Mouse (Mus musculus) hindbrain, embryonic 11.5 days (tissue): ENCODE measurements around the gene Ruvbl2. TPM values are rescaled to one million over a fixed set of nuclear protein-coding genes. Genes with fewer than 3 reads are reported as not detected.

Experiments used
- ATAC-seq: fragments of 200-750 bp; cut with Nextera tagmentation; 2 replicates; pipeline ENCODE4 v1.8.0; 2017; ENCODE audit warnings: mild to moderate bottlenecking, moderate TSS enrichment, moderate library complexity; ENCODE audit not compliant: low FRiP score
- DNase-seq: peaks from one replicate; pipeline ENCODE4 v3.0.0-alpha.2; 2015; ENCODE audit warnings: low spot score
- H3K27ac ChIP-seq: fragments of 300-500 bp; sonication (generic); 2 replicates; pipeline ENCODE4 v1.5.1; 2014; ENCODE audit warnings: mild to moderate bottlenecking, low read depth, low read length
- H3K27me3 ChIP-seq: fragments of 300-500 bp; sonication (generic); 2 replicates; pipeline ENCODE4 v1.6.1; 2014; ENCODE audit warnings: mild to moderate bottlenecking, low read length, moderate library complexity, mixed read lengths; ENCODE audit not compliant: control insufficient read depth, insufficient read depth
- H3K36me3 ChIP-seq: fragments of 300-500 bp; sonication (generic); 2 replicates; pipeline ENCODE4 v1.6.1; 2014; ENCODE audit warnings: mild to moderate bottlenecking, low read length, moderate library complexity, mixed read lengths; ENCODE audit not compliant: control insufficient read depth, insufficient read depth
- H3K4me1 ChIP-seq: fragments of 300-500 bp; sonication (generic); replicated peaks from 2 replicates; pipeline ENCODE4 v1.6.1; 2014; ENCODE audit warnings: low read length, mixed read lengths; ENCODE audit not compliant: control insufficient read depth, insufficient read depth
- H3K4me2 ChIP-seq: fragments of 300-500 bp; sonication (generic); replicated peaks from 2 replicates; pipeline ENCODE4 v1.6.1; 2014; ENCODE audit warnings: mild to moderate bottlenecking, low read depth, low read length
- H3K4me3 ChIP-seq: fragments of 300-500 bp; sonication (generic); 2 replicates; pipeline ENCODE4 v1.5.1; 2014; ENCODE audit warnings: low read depth, low read length
- H3K9ac ChIP-seq: fragments of 300-500 bp; sonication (generic); 2 replicates; pipeline ENCODE4 v1.6.1; 2014; ENCODE audit warnings: low read depth, low read length
- H3K9me3 ChIP-seq: fragments of 300-500 bp; sonication (generic); 2 replicates; pipeline ENCODE4 v1.6.1; 2016; ENCODE audit warnings: low read length; ENCODE audit not compliant: control insufficient read depth
- WGBS: fragments of 180-500 bp; shearing (Covaris S2); extraction: QIAGEN DNeasy Blood & Tissue Kit; methylation state at CpG from one replicate; pipeline ENCODE4 v1.1.7; 2014; 5-methylcytosine and 5-hydroxymethylcytosine counted together
- polyA plus RNA-seq: library from polyadenylated mRNA; unstranded; fragments of >200 nt; fragmentation: Nextera tagmentation; extraction: Ambion mirVana; gene quantifications from 2 replicates; pipeline ENCODE4 v1.2.1, GENCODE M21; 2014

Ruvbl2 gene
- polyA plus RNA-seq, 1 experiment from 2014 or later: 178 TPM

- Histone ChIP-seq H3K4me3 (no peak overlapping the region), H3K9me3 (no peaks in the 10 kb centered on the region), H3K27me3 (no peaks in the 10 kb centered on the region), H3K4me1 (no peaks in the 10 kb centered on the region), H3K4me2 (no peak overlapping the region), H3K36me3 (peaks cover 26% of the 10 kb centered on the region), H3K9ac (no peak overlapping the region), H3K27ac (no peak overlapping the region)
- ATAC-seq (no peak), DNase-seq (no peak)
- WGBS: 90% methylated on average over 8 of the region's 8 CpGs
These were observed 11.3 kb downstream of the Ruvbl2 start for GRCm38 (mm10) chr7:45426556-45426955.

GRCm38 (mm10) chr7:45421194-45421593 is 16.7 kb downstream of the Ruvbl2 start:
- no peak overlapping the region for H3K27ac ChIP-seq
- H3K4me3 ChIP-seq: no peak overlapping the region
- no peak for DNase-seq
- H3K27me3 ChIP-seq: peaks cover 38% of the 10 kb centered on the region
- no peaks in the 10 kb centered on the region for H3K9me3 ChIP-seq
- peaks cover 17% of the 10 kb centered on the region for H3K36me3 ChIP-seq
- ATAC-seq: no peak
- WGBS: 92% methylated on average over 14 of the region's 14 CpGs
- no peak overlapping the region for H3K4me2 ChIP-seq
- H3K9ac ChIP-seq: no peak overlapping the region
- H3K4me1 ChIP-seq: no peaks in the 10 kb centered on the region

- Histone ChIP-seq H3K4me1 (no peaks in the 10 kb centered on the region), H3K9ac (no peak within 1 kb of the TSS), H3K36me3 (peaks cover 17% of the 10 kb centered on the region), H3K4me3 (no peak within 1 kb of the TSS), H3K27ac (no peak within 1 kb of the TSS), H3K27me3 (peaks cover 44% of the 10 kb centered on the region), H3K4me2 (no peak within 1 kb of the TSS), H3K9me3 (no peaks in the 10 kb centered on the region)
- ATAC-seq (no peak), DNase-seq (no peak)
- 59% methylated on average over 6 of the region's 6 CpGs for WGBS
These were observed 17.3 kb downstream of the Ruvbl2 start, which contains the start of gene Lhb for GRCm38 (mm10) chr7:45420615-45420919. TSS of gene Lhb (plus strand) at chr7:45420820.

DNA sequence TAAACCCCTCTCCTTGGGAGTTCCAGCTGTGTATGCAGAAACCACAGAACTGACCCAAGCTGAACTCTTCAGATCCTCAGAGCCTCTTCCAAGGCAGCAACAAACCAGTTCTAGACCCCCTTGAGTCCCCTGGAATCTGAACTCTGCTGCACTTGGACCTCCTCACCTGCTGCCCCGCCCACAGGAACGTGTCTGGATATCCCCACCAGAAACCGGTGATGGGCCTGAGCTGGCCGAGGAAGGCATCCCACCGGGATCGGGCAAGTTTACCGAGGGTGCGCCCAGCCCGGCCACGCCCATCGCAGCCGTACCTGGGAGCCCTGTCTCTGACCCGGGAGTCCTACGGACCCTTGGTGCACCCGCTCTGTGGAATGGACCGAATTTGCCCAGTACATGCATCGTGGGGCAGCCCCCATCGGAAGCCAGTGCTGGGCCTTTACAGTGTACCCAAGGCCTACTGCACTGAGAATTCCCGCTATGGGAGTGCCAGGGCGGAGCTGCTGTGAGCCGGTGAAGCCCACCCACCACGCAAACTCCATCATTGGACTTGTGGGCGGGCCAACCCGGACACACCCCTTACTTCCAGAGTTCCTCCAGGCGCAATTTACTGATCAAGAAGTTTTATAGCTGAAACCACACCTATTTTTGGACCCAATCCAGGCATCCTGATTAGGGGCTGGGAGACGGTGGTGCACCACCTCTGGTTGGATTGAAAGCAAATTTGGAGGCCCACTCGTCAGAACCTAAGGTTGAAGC is 17.9 kb downstream of the Ruvbl2 start:
- no peak for ATAC-seq
- Histone ChIP-seq H3K4me1 (no peaks in the 10 kb centered on the region), H3K9me3 (no peaks in the 10 kb centered on the region), H3K27me3 (peaks cover 50% of the 10 kb centered on the region), H3K9ac (no peak overlapping the region), H3K36me3 (peaks cover 17% of the 10 kb centered on the region), H3K4me2 (no peak overlapping the region), H3K27ac (no peak overlapping the region), H3K4me3 (no peak overlapping the region)
- no peak for DNase-seq
- 15% methylated on average over 27 of the region's 27 CpGs for WGBS

GRCm38 (mm10) chr7:45417962-45418492 is 19.9 kb downstream of the Ruvbl2 start:
- Histone ChIP-seq H3K9ac (no peak overlapping the region), H3K4me2 (no peak overlapping the region), H3K4me1 (no peaks in the 10 kb centered on the region; the same call in 1 of the 2 replicates), H3K36me3 (peaks cover 4% of the 10 kb centered on the region; the same call in 1 of the 2 replicates), H3K4me3 (no peak overlapping the region), H3K27me3 (peaks cover 70% of the 10 kb centered on the region), H3K27ac (no peak overlapping the region), H3K9me3 (no peaks in the 10 kb centered on the region)
- no peak for DNase-seq
- 12% methylated on average over 13 of the region's 13 CpGs for WGBS
- no peak for ATAC-seq

DNA sequence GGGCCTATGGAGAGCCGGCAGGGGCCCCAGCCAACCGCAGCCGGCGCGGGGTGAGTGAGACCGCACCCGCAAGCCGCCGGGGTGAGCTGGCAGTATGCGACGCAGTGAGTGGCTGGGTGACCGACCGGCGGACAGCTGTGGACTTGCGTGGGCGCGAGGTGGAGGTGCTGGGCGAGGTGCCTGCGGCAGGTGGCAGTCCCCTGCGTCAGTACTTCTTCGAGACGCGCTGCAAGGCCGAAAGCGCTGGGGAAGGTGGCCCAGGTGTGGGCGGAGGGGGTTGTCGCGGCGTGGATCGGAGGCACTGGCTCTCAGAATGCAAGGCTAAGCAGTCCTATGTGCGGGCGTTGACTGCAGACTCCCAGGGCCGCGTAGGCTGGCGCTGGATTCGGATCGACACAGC is 22.3 kb downstream of the Ruvbl2 start:
- Histone ChIP-seq H3K9me3 (no peaks in the 10 kb centered on the region), H3K27ac (no peak overlapping the region), H3K27me3 (peaks cover 87% of the 10 kb centered on the region), H3K4me3 (no peak overlapping the region), H3K36me3 (no peaks in the 10 kb centered on the region), H3K9ac (no peak overlapping the region; the same call in 1 of the 2 replicates), H3K4me1 (no peaks in the 10 kb centered on the region; the same call in 1 of the 2 replicates), H3K4me2 (no peak overlapping the region)
- ATAC-seq (no peak), DNase-seq (no peak)
- 11% methylated on average over 37 of the region's 37 CpGs for WGBS

DNA sequence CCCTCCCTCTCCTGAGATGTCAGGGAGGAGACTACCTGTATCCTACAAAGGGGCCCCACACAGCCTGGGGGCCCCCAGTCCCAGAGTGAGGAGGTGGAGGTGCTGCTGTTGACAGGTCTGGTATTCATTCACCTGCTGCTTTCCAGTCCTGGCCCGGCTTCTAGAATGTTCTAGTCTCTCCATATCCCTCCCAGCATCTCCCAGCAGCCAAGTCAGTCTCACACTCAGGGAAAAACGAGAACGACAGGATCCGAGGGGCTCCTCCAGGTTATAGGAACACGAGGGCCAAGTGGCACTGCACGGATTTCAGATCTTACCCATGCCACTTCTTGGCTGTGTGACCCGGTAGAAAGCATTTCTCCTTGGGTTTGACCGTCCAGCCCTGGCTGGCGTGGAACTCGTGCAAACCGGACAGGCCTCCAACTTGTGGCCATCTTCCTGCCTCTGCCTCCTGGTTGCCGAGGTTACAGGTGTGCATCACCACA is 23.1 kb downstream of the Ruvbl2 start:
- 42% methylated on average over 12 of the region's 12 CpGs for WGBS
- ATAC-seq (no peak), DNase-seq (no peak)
- Histone ChIP-seq H3K27me3 (peaks cover 87% of the 10 kb centered on the region), H3K4me2 (no peak overlapping the region), H3K4me3 (no peak overlapping the region), H3K27ac (no peak overlapping the region), H3K9ac (no peak overlapping the region), H3K9me3 (no peaks in the 10 kb centered on the region), H3K4me1 (no peaks in the 10 kb centered on the region; the same call in 1 of the 2 replicates), H3K36me3 (no peaks in the 10 kb centered on the region)

- Histone ChIP-seq H3K27me3 (peaks cover 90% of the 10 kb centered on the region), H3K9me3 (no peaks in the 10 kb centered on the region), H3K4me1 (no peaks in the 10 kb centered on the region; the same call in 1 of the 2 replicates), H3K27ac (no peak overlapping the region), H3K36me3 (no peaks in the 10 kb centered on the region), H3K4me2 (peak overlapping the region; percentile 83), H3K4me3 (peak overlapping the region; percentile 44), H3K9ac (peak overlapping the region; percentile 44; the same call in 1 of the 2 replicates)
- DNase-seq (no peak), ATAC-seq (no peak)
- WGBS: 2% methylated on average over 27 of the region's 27 CpGs
These were observed 23.8 kb downstream of the Ruvbl2 start for GRCm38 (mm10) chr7:45413864-45414739.
